Mouse (Mus musculus) ES-E14 (cell line): Measurements from ENCODE around the gene Scn2a. TPM values are rescaled to one million over a fixed set of nuclear protein-coding genes. Genes with fewer than 3 reads are reported as not detected.

Experiments used
- DNase-seq: peaks from one replicate; pipeline ENCODE4 v3.0.0-alpha.2; 2013; ENCODE audit warnings: low read depth, low spot score
- H3K27ac ChIP-seq: 2 replicates; pipeline ENCODE4 v1.5.1; 2012; ENCODE audit warnings: low read depth, mild to moderate bottlenecking, low read length, moderate library complexity, mixed read lengths; ENCODE audit not compliant: poor library complexity, insufficient read depth, severe bottlenecking
- H3K36me3 ChIP-seq: 2 replicates; pipeline ENCODE4 v1.6.1; 2012; ENCODE audit warnings: mild to moderate bottlenecking, low read length, moderate library complexity, mixed read lengths; ENCODE audit not compliant: control insufficient read depth, poor library complexity, insufficient read depth, severe bottlenecking
- H3K4me1 ChIP-seq, 2 experiments: fragments of 150-350 bp in 1 of 2; sonication (generic) in 1 of 2; 2 replicates each; pipeline ENCODE4 v1.6.1; 2012; ENCODE audit warnings: low read length in 2 of 2, mild to moderate bottlenecking in 1 of 2, mixed read lengths in 1 of 2; ENCODE audit not compliant: control insufficient read depth in 2 of 2, insufficient read depth in 2 of 2, poor library complexity in 1 of 2
- H3K4me3 ChIP-seq, 2 experiments: fragments of 150-350 bp in 1 of 2; sonication (generic) in 1 of 2; 2 replicates each; pipeline ENCODE4 v1.5.1; 2012; ENCODE audit warnings: low read length in 2 of 2, low read depth in 1 of 2, mild to moderate bottlenecking in 1 of 2, mixed read lengths in 1 of 2; ENCODE audit not compliant: insufficient read depth in 1 of 2, poor library complexity in 1 of 2, severe bottlenecking in 1 of 2
- H3K9ac ChIP-seq: 2 replicates; pipeline ENCODE4 v1.6.1; 2012; ENCODE audit warnings: low read depth, mild to moderate bottlenecking, low read length, mixed read lengths; ENCODE audit not compliant: poor library complexity, insufficient read depth, severe bottlenecking
- H3K9me3 ChIP-seq: fragments of 150-350 bp; sonication (generic); 2 replicates; pipeline ENCODE4 v1.6.1; 2012; ENCODE audit warnings: low read depth, mild to moderate bottlenecking, low read length; ENCODE audit not compliant: control insufficient read depth, insufficient read depth
- CHD2 ChIP-seq: IDR thresholded peaks from 2 replicates; pipeline ENCODE4 v1.6.1; 2014; ENCODE audit warnings: mild to moderate bottlenecking, low read depth, low read length, inconsistent platforms
- HCFC1 ChIP-seq: IDR thresholded peaks from 2 replicates; pipeline ENCODE4 v1.6.1; 2012; ENCODE audit warnings: low read length, inconsistent platforms, borderline replicate concordance; ENCODE audit not compliant: insufficient read depth
- MAFK ChIP-seq: IDR thresholded peaks from 2 replicates; pipeline ENCODE4 v1.6.1; 2014; ENCODE audit warnings: mild to moderate bottlenecking, low read depth, low read length, inconsistent platforms; ENCODE audit not compliant: insufficient read depth
- ZC3H11A ChIP-seq: IDR thresholded peaks from 2 replicates; pipeline ENCODE4 v1.6.1; 2012; ENCODE audit warnings: low read depth, mild to moderate bottlenecking, inconsistent platforms, low read length, borderline replicate concordance
- ZNF384 ChIP-seq: IDR thresholded peaks from 2 replicates; pipeline ENCODE4 v1.6.1; 2012; ENCODE audit warnings: low read depth, low read length, inconsistent platforms
- in situ Hi-C, 2 experiments: fragments of 600-800 bp; cut with MboI; formaldehyde crosslinking; loops; one replicate each; pipeline ENCODE4 v1.15.1; 2025; ENCODE audit warnings: low sequenced_read_pairs in 2 of 2, inconsistent platforms in 1 of 2; ENCODE audit not compliant: unreplicated experiment in 2 of 2
- total RNA-seq: library from RNA; depleted of rRNA; stranded (reverse); fragments of 300-350 nt; gene quantifications from 2 replicates; pipeline ENCODE4 v1.2.3, GENCODE M21; 2012

The Scn2a gene
- total RNA-seq, 1 experiment = 1.9 TPM

DNA sequence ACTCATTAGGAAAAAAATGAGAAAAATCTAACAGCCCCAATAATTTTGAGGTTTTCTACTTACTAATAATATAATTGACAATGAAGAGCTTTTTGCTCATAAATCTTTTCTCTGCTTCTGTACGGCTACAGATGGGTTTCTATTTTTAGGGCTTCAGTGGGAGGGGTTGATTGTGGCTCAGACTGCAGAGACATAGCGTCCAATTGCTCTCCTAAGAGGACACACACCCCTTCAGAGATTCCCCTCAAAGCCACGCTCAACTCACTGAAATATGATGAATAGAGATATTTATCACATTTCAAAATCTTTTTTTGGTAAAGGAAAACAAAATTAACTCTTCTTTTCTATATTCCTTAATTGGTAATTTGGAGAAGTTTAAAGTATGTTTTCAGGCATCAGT is 64.6 kb downstream of the Scn2a start:
- DNase-seq = no peak
- in situ Hi-C loops = no loop called here
- Histone ChIP-seq H3K9me3 (no peaks in the 10 kb centered on the region), H3K36me3 (no peaks in the 10 kb centered on the region), H3K27ac (no peak overlapping the region), H3K9ac (no peak overlapping the region), H3K4me3 (no peak overlapping the region), H3K4me1 (no peaks in the 10 kb centered on the region)
- TF ChIP-seq ZC3H11A (no peak), MAFK (no peak), HCFC1 (no peak), ZNF384 (no peak), CHD2 (no peak)

DNA sequence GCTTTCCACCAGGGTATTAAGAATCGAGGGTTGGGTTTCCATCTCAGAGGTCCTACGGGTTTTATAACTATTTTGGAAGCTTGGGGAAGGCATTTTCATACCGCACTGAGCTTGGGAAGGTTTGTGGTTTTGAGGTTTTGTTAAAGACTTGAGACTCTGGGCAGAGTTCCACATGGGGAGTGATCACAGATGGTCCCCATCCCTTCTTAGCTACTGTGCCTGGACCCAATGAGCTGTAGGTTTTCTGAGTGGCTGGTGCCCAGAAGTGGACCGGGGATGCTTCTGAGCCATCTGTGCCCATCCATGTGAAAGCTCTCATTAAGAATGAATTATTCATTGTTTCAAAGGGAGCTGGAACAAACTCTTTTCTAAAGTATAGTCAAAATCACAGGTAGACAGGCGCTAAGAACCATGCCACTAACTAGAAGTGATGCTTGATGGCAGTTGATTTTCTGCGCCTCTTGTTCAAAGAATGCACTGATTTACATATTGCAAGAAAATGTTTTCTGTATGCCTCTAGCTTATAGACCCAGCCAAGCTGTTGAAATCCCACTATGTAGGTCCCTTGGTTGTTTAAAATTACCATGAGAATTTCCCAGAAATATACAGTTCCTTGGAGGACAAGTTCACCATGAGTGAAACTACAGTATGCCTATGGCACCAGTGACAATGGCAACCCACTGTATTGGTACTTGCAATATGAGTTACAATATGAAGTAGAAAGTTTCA is 70.0 kb downstream of the Scn2a start:
- Histone ChIP-seq H3K4me3 (no peak overlapping the region), H3K9me3 (no peaks in the 10 kb centered on the region), H3K36me3 (no peaks in the 10 kb centered on the region), H3K4me1 (no peaks in the 10 kb centered on the region), H3K27ac (no peak overlapping the region), H3K9ac (no peak overlapping the region)
- in situ Hi-C loops = no loop called here
- TF ChIP-seq CHD2 (no peak), ZC3H11A (no peak), HCFC1 (no peak), MAFK (no peak), ZNF384 (no peak)
- no peak for DNase-seq

DNA sequence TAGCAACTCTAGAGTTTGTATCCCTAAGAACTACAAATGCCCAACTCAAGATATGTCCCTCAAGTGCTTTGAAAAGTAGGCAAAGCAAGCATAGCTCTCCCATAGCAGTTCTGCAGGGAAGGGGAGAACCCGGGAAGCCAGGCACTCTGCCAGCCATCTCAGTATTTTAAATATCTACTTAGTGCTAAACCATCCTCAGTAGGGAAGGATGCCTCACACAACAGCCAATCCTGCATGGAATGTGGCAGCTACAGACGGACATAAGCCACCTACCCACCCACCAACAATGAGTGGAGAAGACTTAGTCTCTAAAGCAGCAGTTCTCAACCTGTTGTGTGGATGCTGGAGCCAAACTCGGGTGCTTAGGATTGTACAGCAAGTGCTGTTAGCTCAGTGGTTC is 73.9 kb downstream of the Scn2a start:
- H3K36me3 ChIP-seq = no peaks in the 10 kb centered on the region
- no peaks in the 10 kb centered on the region for H3K4me1 ChIP-seq
- H3K9ac ChIP-seq = no peak overlapping the region
- in situ Hi-C loops = no loop called here
- TF ChIP-seq ZNF384 = no peak
- no peak for TF ChIP-seq MAFK
- no peak for TF ChIP-seq CHD2
- TF ChIP-seq ZC3H11A = no peak
- TF ChIP-seq HCFC1 = no peak
- H3K27ac ChIP-seq = no peak overlapping the region
- no peak for DNase-seq
- no peak overlapping the region for H3K4me3 ChIP-seq
- H3K9me3 ChIP-seq = no peaks in the 10 kb centered on the region

DNA sequence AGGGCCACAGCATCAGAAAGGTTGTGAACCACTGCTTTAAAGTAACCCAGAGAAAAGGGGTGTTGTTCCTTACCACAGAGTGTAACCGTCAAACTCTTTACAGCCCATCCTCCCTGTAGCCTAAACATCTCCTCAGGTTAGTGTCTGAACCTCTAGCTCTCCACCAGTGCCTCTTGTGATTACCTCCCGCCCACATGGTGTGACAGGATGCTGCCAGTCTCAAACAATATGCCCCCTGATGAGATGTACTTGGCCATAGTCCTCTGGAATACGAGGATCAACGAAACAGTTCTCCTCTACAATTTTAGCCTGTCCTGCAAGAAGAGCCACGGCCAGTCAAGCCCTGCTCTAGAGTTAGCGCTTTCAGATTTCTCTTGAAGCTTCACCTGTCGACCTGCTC is 74.5 kb downstream of the Scn2a start:
- no peak overlapping the region for H3K4me3 ChIP-seq
- no peak for DNase-seq

DNA sequence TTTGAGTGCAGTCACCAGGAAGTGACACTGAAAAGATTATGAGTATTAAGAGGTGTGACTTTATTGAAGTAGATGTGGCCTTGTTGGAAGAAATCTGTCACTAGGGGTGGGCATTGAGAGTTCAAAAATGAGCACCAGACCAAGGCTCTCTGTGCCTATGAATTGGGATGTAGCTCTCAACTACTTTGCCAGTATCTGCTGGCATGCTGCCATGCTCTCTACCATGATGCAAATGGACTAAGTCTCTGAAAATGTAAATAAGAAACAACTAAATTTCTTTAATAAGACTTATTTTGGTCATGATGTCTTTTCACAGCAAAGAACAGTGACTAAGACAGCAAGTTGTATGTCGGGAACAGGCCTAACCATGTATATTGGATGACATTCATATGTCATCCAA is 79.7 kb downstream of the Scn2a start:
- Histone ChIP-seq H3K9ac (no peak overlapping the region), H3K9me3 (no peaks in the 10 kb centered on the region), H3K4me3 (no peak overlapping the region), H3K4me1 (no peaks in the 10 kb centered on the region), H3K36me3 (no peaks in the 10 kb centered on the region), H3K27ac (no peak overlapping the region)
- in situ Hi-C loops = no loop called here
- no peak for DNase-seq
- TF ChIP-seq CHD2 (no peak), HCFC1 (no peak), MAFK (no peak), ZC3H11A (no peak), ZNF384 (no peak)

More for the DNA sequence above, 74.5 kb downstream of the Scn2a start:
- H3K9ac ChIP-seq = no peak overlapping the region
- TF ChIP-seq MAFK = no peak
- TF ChIP-seq ZNF384 = no peak
- TF ChIP-seq CHD2 = no peak
- no peak for TF ChIP-seq ZC3H11A
- TF ChIP-seq HCFC1 = no peak
- in situ Hi-C loops = no loop called here
- H3K9me3 ChIP-seq = no peaks in the 10 kb centered on the region
- H3K27ac ChIP-seq = no peak overlapping the region
- no peaks in the 10 kb centered on the region for H3K36me3 ChIP-seq
- H3K4me1 ChIP-seq = no peaks in the 10 kb centered on the region
